Mouse (Mus musculus) kidney, postnatal 0 days (tissue): ENCODE data around the gene Tead4. TPM values are rescaled to one million over a fixed set of nuclear protein-coding genes. Genes with fewer than 3 reads are reported as not detected.

ENCODE experiments used
- ATAC-seq: fragments of 200-750 bp; cut with Nextera tagmentation; replicated peaks from 2 replicates; pipeline ENCODE4 v1.8.0; 2017; ENCODE audit warnings: low read depth, moderate number of reproducible peaks, moderate TSS enrichment, moderate library complexity; ENCODE audit not compliant: low FRiP score
- DNase-seq: peaks from one replicate; pipeline ENCODE4 v3.0.0-alpha.2; 2016; ENCODE audit warnings: low spot score
- H3K27ac ChIP-seq: fragments of 300-500 bp; sonication (generic); 2 replicates; pipeline ENCODE4 v1.5.1; 2014; ENCODE audit warnings: mild to moderate bottlenecking
- H3K27me3 ChIP-seq: fragments of 300-500 bp; sonication (generic); 2 replicates; pipeline ENCODE4 v1.6.1; 2014; ENCODE audit warnings: low read length, mixed read lengths; ENCODE audit not compliant: insufficient read depth
- H3K36me3 ChIP-seq: fragments of 300-500 bp; sonication (generic); 2 replicates; pipeline ENCODE4 v1.6.1; 2014; ENCODE audit warnings: low read length, mixed read lengths; ENCODE audit not compliant: insufficient read depth
- H3K4me1 ChIP-seq: fragments of 300-500 bp; sonication (generic); replicated peaks from 2 replicates; pipeline ENCODE4 v1.6.1; 2014; ENCODE audit warnings: antibody characterized with exemption, low read length, mixed read lengths; ENCODE audit not compliant: insufficient read depth
- H3K4me2 ChIP-seq: fragments of 300-500 bp; sonication (generic); 2 replicates; pipeline ENCODE4 v1.6.1; 2014; ENCODE audit warnings: mild to moderate bottlenecking, low read length, moderate library complexity, mixed read lengths
- H3K4me3 ChIP-seq: fragments of 300-500 bp; sonication (generic); replicated peaks from 2 replicates; pipeline ENCODE4 v1.5.1; 2014; ENCODE audit warnings: low read depth, low read length
- H3K9ac ChIP-seq: fragments of 300-500 bp; sonication (generic); 2 replicates; pipeline ENCODE4 v1.6.1; 2014; ENCODE audit warnings: low read depth, low read length
- H3K9me3 ChIP-seq: fragments of 300-500 bp; sonication (generic); replicated peaks from 2 replicates; pipeline ENCODE4 v1.6.1; 2016; ENCODE audit warnings: low read length, inconsistent platforms, mixed read lengths
- CTCF ChIP-seq: IDR thresholded peaks from 2 replicates; pipeline ENCODE4 v1.5.1; 2016; ENCODE audit warnings: antibody characterized with exemption, low read depth, mild to moderate bottlenecking, moderate library complexity
- WGBS: fragments of 180-500 bp; shearing (Covaris S2); extraction: QIAGEN DNeasy Blood & Tissue Kit; methylation state at CpG from one replicate; pipeline ENCODE4 v1.1.7; 2014; 5-methylcytosine and 5-hydroxymethylcytosine counted together
- polyA plus RNA-seq: library from polyadenylated mRNA; unstranded; fragments of >200 nt; fragmentation: Nextera tagmentation; extraction: Ambion mirVana; gene quantifications from 2 replicates; pipeline ENCODE4 v1.2.1, GENCODE M21; 2015

The Tead4 gene
- polyA plus RNA-seq, 1 experiment from 2014 or later = 2.3 TPM

- WGBS = 57% methylated on average over 7 of the region's 7 CpGs
- Histone ChIP-seq H3K4me1 (peaks cover 8% of the 10 kb centered on the region; the same call in 1 of the 2 replicates), H3K27me3 (no peaks in the 10 kb centered on the region), H3K4me2 (no peak overlapping the region), H3K9ac (no peak overlapping the region), H3K9me3 (no peaks in the 10 kb centered on the region), H3K36me3 (peaks cover 8% of the 10 kb centered on the region; the same call in 1 of the 2 replicates), H3K27ac (0 out of 2 replicates have a peak overlapping the region, but pooled peaks have one; percentile 25), H3K4me3 (no peak overlapping the region)
- peak; percentile 57; the same call in 1 of the 2 replicates for ATAC-seq
- no peak for DNase-seq
- no peak for TF ChIP-seq CTCF
These were observed 36.8 kb upstream of the Tead4 start for GRCm38 (mm10) chr6:128337467-128337866.

- WGBS = 30% methylated on average over 12 of the region's 12 CpGs
- H3K27me3 ChIP-seq = no peaks in the 10 kb centered on the region
- H3K36me3 ChIP-seq = peaks cover 16% of the 10 kb centered on the region; the same call in 1 of the 2 replicates
- peak; percentile 75 for TF ChIP-seq CTCF
- no peaks in the 10 kb centered on the region for H3K9me3 ChIP-seq
- H3K9ac ChIP-seq = no peak overlapping the region
- H3K4me3 ChIP-seq = no peak overlapping the region
- no peak overlapping the region for H3K4me2 ChIP-seq
- no peak overlapping the region for H3K27ac ChIP-seq
- DNase-seq (peak; percentile 83), ATAC-seq (peak; percentile 76; the same call in 1 of the 2 replicates)
- H3K4me1 ChIP-seq = peaks cover 8% of the 10 kb centered on the region; the same call in 1 of the 2 replicates
These were observed 33.9 kb upstream of the Tead4 start for GRCm38 (mm10) chr6:128334397-128335124.

GRCm38 (mm10) chr6:128318317-128318716 lies 17.7 kb upstream of the Tead4 start:
- peak; percentile 89 for DNase-seq
- 7% methylated on average over 4 of the region's 4 CpGs for WGBS
- peak; percentile 88 for TF ChIP-seq CTCF

GRCm38 (mm10) chr6:128315597-128315996 lies 15.0 kb upstream of the Tead4 start:
- H3K4me1 ChIP-seq = no peaks in the 10 kb centered on the region
- H3K27ac ChIP-seq = no peak overlapping the region
- no peak overlapping the region for H3K4me3 ChIP-seq
- 78% methylated on average over 8 of the region's 8 CpGs for WGBS
- ATAC-seq = no peak
- H3K27me3 ChIP-seq = no peaks in the 10 kb centered on the region
- no peak for DNase-seq
- H3K9me3 ChIP-seq = no peaks in the 10 kb centered on the region
- H3K9ac ChIP-seq = no peak overlapping the region
- H3K4me2 ChIP-seq = no peak overlapping the region
- no peak for TF ChIP-seq CTCF
- H3K36me3 ChIP-seq = no peaks in the 10 kb centered on the region

More at GRCm38 (mm10) chr6:128318317-128318716, 17.7 kb upstream of the Tead4 start:
- 0 out of 2 replicates have a peak, but pooled peaks have one; percentile 49 for ATAC-seq
- no peak overlapping the region for H3K9ac ChIP-seq
- H3K4me3 ChIP-seq = no peak overlapping the region
- H3K27ac ChIP-seq = no peak overlapping the region
- H3K4me2 ChIP-seq = no peak overlapping the region
- H3K4me1 ChIP-seq = no peaks in the 10 kb centered on the region
- H3K36me3 ChIP-seq = peaks cover 18% of the 10 kb centered on the region
- H3K27me3 ChIP-seq = no peaks in the 10 kb centered on the region
- H3K9me3 ChIP-seq = no peaks in the 10 kb centered on the region

- no peak overlapping the region for H3K9ac ChIP-seq
- no peaks in the 10 kb centered on the region for H3K36me3 ChIP-seq
- H3K4me1 ChIP-seq = no peaks in the 10 kb centered on the region
- no peaks in the 10 kb centered on the region for H3K9me3 ChIP-seq
- ATAC-seq (no peak), DNase-seq (no peak)
- no peaks in the 10 kb centered on the region for H3K27me3 ChIP-seq
- TF ChIP-seq CTCF = no peak
- no peak overlapping the region for H3K4me3 ChIP-seq
- WGBS = 75% methylated on average over 6 of the region's 6 CpGs
- no peak overlapping the region for H3K27ac ChIP-seq
- no peak overlapping the region for H3K4me2 ChIP-seq
These were observed 14.2 kb upstream of the Tead4 start for GRCm38 (mm10) chr6:128314796-128315195.

- peak; percentile 78 for DNase-seq
- H3K4me2 ChIP-seq = no peak overlapping the region
- no peaks in the 10 kb centered on the region for H3K36me3 ChIP-seq
- H3K9ac ChIP-seq = no peak overlapping the region
- H3K4me1 ChIP-seq = no peaks in the 10 kb centered on the region
- H3K27ac ChIP-seq = no peak overlapping the region
- H3K4me3 ChIP-seq = no peak overlapping the region
- ATAC-seq = peak; percentile 46; the same call in 1 of the 2 replicates
- TF ChIP-seq CTCF = peak; percentile 88
- no peaks in the 10 kb centered on the region for H3K27me3 ChIP-seq
- WGBS = 30% methylated on average over 4 of the region's 4 CpGs
- H3K9me3 ChIP-seq = no peaks in the 10 kb centered on the region
These were observed 7.7 kb upstream of the Tead4 start for GRCm38 (mm10) chr6:128308311-128308710.
